Mouse (Mus musculus): ENCODE data around the gene Ankrd36. TPM values are rescaled to one million over a fixed set of nuclear protein-coding genes. Genes with fewer than 3 reads are reported as not detected.

The Ankrd36 gene
- total RNA-seq (2023), result not detected

GRCm38 (mm10) chr11:5569474-5569873 is at the start of gene Ankrd36:
Gene Ankrd36 (plus strand): TSS chr11:5569684.

GRCm38 (mm10) chr11:5520412-5521265 is 48.8 kb upstream of the Ankrd36 start, which contains the start of gene Xbp1:
Gene Xbp1 (plus strand): TSS chr11:5520659.

GRCm38 (mm10) chr11:5541799-5542481 is 27.5 kb upstream of the Ankrd36 start, which contains the start of gene Ccdc117:
Gene Ccdc117 (minus strand): TSS chr11:5542187.

GRCm38 (mm10) chr11:5715630-5716105 is 146.2 kb downstream of the Ankrd36 start, which contains the start of gene Mrps24:
Gene Mrps24 (minus strand): TSS chr11:5715680.

Other genes with a start within 250 kb of the Ankrd36 start
- gene Znrf3, start 124.8 kb upstream of the Ankrd36 start, total RNA-seq (2023), result 1 to 10 TPM; 2.9 to 3.0 TPM
- gene Xbp1, start 49.0 kb upstream of the Ankrd36 start, total RNA-seq (2023), result 100 to 1,000 TPM; 295 to 308 TPM
- gene Ccdc117, start 27.5 kb upstream of the Ankrd36 start, total RNA-seq (2023), result 10 to 100 TPM; 22.7 to 23.1 TPM
- 10 to 100 TPM; 49.2 to 50.8 TPM for gene Mrps24, start 146.0 kb downstream of the Ankrd36 start, total RNA-seq (2023)
- 10 to 100 TPM; 17.5 to 23.4 TPM for gene Urgcp, start 192.7 kb downstream of the Ankrd36 start, total RNA-seq (2023)
- 100 to 1,000 TPM; 163 to 166 TPM for gene Dbnl, start 218.8 kb downstream of the Ankrd36 start, total RNA-seq (2023)
- not detected for gene Pgam2, start 234.0 kb downstream of the Ankrd36 start, total RNA-seq (2023)

Measured in monocyte, adult 59 days (primary cell).